Mouse (Mus musculus): ENCODE measurements around the gene Kif11. TPM values are rescaled to one million over a fixed set of nuclear protein-coding genes. Genes with fewer than 3 reads are reported as not detected.

Gene Kif11
- polyA plus RNA-seq, 1 experiment from 2014 or later, result 54.7 TPM

DNA sequence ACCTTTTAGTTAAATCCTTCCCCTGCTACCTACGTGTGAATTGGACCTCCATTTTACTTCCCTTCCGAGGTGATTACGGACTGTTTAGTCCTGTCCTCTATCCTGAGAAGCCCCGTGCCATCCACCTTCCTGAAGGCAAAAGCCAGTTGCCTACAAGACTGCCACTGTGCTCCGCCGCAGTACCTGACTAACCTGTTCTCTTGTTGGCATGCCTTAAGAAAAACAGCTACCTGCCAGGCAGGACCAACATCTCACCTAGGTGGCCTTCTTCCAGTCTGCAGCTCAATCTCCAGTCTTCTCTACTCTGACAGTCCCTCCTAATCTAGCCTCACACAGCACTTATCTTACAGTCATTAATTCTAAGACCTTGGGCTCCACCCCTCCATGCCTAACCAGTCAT lies 22.9 kb upstream of the Kif11 start:
- WGBS, result 92% methylated on average over 6 of the region's 6 CpGs
- peaks cover 7% of the 10 kb centered on the region for H3K4me1 ChIP-seq
- H3K27me3 ChIP-seq (ENCODE audit: insufficient read depth, poor library complexity, severe bottlenecking), result no peaks in the 10 kb centered on the region
- H3K4me3 ChIP-seq, result no peak overlapping the region
- no peak for DNase-seq (ENCODE audit: low spot score)
- H3K36me3 ChIP-seq, result peaks cover 15% of the 10 kb centered on the region
- H3K9me3 ChIP-seq, result no peaks in the 10 kb centered on the region
- no peak overlapping the region for H3K27ac ChIP-seq

DNA sequence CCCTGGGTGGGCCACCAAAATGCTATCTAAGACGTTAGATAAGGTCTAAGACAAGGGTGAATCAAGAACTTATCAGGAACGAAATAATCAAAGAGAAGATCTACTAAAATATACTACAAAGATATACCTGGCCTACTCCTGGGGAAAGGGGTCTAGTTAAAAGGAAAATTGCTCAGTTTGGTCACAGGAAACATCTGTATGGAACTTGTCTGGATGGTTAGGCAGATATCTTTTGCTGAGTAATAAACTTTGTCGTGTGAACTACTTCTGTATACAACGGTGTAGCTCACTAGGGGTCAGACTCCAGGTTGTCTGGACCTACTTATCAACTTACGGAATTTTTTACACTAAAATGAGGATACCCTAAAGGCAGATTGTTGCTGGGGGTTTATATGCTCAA lies 16.2 kb upstream of the Kif11 start:
- no peak overlapping the region for H3K27ac ChIP-seq
- H3K36me3 ChIP-seq, result no peaks in the 10 kb centered on the region
- no peak overlapping the region for H3K4me3 ChIP-seq
- no peaks in the 10 kb centered on the region for H3K27me3 ChIP-seq (ENCODE audit: insufficient read depth, poor library complexity, severe bottlenecking)
- H3K4me1 ChIP-seq, result no peaks in the 10 kb centered on the region
- 47% methylated on average over 5 of the region's 5 CpGs for WGBS
- no peaks in the 10 kb centered on the region for H3K9me3 ChIP-seq
- DNase-seq (ENCODE audit: low spot score), result no peak

DNA sequence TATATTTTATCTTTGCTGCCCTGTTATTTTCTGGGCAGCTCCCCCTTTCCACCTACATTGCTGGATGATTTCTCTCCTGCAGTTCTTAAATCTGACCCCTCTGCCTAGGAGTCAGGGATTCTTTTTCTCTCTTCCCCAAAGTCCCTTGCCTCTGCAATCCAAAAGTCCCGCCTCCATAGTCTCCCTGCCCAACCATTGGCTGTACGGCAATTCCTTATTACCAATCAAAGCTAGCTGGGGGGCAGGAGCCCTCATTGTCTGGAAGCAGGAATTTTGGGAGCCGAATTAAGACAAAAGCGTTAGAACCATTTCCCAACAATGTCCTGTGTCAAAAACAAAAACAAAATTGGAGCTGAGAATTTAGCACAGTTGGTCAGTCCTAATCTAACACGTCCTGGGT lies 13.7 kb upstream of the Kif11 start:
- Histone ChIP-seq H3K27ac (no peak overlapping the region), H3K4me3 (no peak overlapping the region), H3K9me3 (no peaks in the 10 kb centered on the region), H3K4me1 (no peaks in the 10 kb centered on the region), H3K27me3 (ENCODE audit: insufficient read depth, poor library complexity, severe bottlenecking) (no peaks in the 10 kb centered on the region), H3K36me3 (no peaks in the 10 kb centered on the region)
- 28% methylated on average over 5 of the region's 5 CpGs for WGBS
- DNase-seq (ENCODE audit: low spot score), result no peak

DNA sequence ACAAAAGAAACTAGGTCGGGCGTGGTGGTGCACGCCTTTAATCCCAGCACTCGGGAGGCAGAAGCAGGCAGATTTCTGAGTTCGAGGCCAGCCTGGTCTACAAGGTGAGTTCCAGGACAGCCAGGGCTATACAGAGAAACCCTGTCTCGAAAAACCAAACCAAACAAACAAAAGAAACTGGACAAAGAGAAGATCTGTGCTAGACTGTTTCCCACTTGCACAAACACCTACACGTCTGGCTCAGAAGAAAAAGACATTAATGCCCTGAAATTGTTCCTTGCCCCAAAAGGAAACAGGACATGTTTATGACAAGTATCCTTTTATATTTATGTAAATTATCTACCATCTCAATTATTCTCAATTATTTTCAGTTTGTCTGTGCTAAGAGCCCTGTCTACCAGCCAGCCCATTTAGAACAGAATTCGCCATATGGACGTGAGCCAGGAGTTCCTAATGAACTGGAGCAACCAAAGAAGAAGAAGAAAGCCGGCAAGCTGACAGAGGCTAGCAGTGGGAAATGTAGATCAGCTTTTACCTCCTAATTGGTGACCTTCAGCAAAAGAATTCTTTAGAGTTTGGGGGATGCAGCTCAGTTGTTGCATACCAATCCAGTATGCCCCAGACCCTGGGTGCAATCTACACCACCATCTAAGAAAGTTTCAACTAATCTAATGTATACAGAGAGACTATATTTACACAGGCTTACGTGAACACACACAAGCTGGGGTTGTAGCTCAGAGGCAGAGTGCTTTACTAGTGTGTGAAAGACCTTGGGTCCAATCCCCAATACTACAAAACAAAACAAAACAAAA lies 12.9 kb upstream of the Kif11 start:
- Histone ChIP-seq H3K9me3 (no peaks in the 10 kb centered on the region), H3K4me1 (no peaks in the 10 kb centered on the region), H3K4me3 (no peak overlapping the region), H3K36me3 (no peaks in the 10 kb centered on the region), H3K27me3 (ENCODE audit: insufficient read depth, poor library complexity, severe bottlenecking) (no peaks in the 10 kb centered on the region), H3K27ac (no peak overlapping the region)
- 83% methylated on average over 11 of the region's 11 CpGs for WGBS
- no peak for DNase-seq (ENCODE audit: low spot score)

DNA sequence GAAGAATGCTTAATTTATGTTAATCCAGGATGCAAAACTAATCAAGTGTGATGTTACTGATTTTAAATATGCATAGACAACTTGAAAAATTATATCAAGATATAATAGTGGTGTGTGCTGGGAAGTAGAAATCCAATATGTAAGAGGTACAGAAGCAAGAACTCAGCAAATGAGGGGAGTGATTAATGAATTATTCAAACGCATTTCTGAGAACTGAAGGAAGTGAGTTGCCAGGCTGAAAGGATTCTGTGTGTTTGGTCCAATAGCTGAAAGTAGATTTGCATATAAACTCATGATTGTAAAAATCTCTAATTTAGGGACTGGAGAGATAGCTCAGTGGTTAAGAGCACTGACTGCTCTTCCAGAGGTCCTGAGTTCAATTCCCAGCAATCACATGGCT lies 7.2 kb upstream of the Kif11 start:
- Histone ChIP-seq H3K9me3 (no peaks in the 10 kb centered on the region), H3K4me3 (no peak overlapping the region), H3K36me3 (no peaks in the 10 kb centered on the region), H3K27me3 (ENCODE audit: insufficient read depth, poor library complexity, severe bottlenecking) (no peaks in the 10 kb centered on the region), H3K27ac (no peak overlapping the region), H3K4me1 (no peaks in the 10 kb centered on the region)
- DNase-seq (ENCODE audit: low spot score), result no peak
- WGBS, result 61% methylated on average over 1 of the region's 1 CpGs

DNA sequence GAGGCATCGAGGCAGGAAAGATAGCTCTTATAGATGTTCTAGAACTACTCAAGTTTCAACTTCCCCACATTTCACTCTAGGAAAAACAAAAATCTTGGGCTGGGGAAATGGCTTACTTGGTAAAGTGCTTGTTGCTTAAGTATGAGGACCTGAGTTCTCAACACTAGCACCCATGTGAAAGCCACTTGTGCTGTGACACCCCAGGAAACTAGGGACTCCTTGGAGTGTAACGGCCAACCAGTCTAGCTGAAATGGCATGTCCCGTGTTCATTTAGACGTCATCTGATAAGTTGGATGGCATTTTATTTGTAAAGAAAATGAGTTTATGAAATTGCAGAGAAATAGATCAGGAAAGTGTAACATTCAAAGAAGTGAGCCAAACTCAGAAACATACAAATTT lies 6.3 kb upstream of the Kif11 start:
- Histone ChIP-seq H3K27me3 (ENCODE audit: insufficient read depth, poor library complexity, severe bottlenecking) (no peaks in the 10 kb centered on the region), H3K27ac (no peak overlapping the region), H3K4me1 (no peaks in the 10 kb centered on the region), H3K36me3 (no peaks in the 10 kb centered on the region), H3K9me3 (no peaks in the 10 kb centered on the region), H3K4me3 (no peak overlapping the region)
- no peak for DNase-seq (ENCODE audit: low spot score)
- 79% methylated on average over 4 of the region's 4 CpGs for WGBS

DNA sequence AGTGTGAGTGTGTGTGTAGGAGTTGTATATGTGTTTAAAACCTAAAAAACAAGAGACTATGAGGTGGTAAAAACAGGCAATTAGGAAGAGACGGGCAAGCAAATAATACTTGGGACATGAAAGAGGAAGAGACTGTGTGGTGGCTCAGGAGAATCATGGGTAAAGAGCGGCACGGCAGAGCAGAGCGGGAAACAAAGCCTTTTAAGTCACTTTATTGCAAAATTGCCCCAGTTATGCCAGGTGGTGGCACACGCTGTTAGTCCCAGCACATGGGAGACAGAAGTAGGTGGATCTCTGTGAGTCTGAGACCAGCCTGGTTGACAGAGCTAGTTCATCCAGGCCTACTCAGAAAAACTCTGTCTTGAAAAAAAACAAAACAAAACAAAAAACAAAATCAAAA lies 5.8 kb upstream of the Kif11 start:
- no peaks in the 10 kb centered on the region for H3K4me1 ChIP-seq
- no peak overlapping the region for H3K4me3 ChIP-seq
- H3K36me3 ChIP-seq, result no peaks in the 10 kb centered on the region
- H3K9me3 ChIP-seq, result no peaks in the 10 kb centered on the region
- 89% methylated on average over 5 of the region's 5 CpGs for WGBS
- H3K27ac ChIP-seq, result no peak overlapping the region
- H3K27me3 ChIP-seq (ENCODE audit: insufficient read depth, poor library complexity, severe bottlenecking), result no peaks in the 10 kb centered on the region
- no peak for DNase-seq (ENCODE audit: low spot score)

DNA sequence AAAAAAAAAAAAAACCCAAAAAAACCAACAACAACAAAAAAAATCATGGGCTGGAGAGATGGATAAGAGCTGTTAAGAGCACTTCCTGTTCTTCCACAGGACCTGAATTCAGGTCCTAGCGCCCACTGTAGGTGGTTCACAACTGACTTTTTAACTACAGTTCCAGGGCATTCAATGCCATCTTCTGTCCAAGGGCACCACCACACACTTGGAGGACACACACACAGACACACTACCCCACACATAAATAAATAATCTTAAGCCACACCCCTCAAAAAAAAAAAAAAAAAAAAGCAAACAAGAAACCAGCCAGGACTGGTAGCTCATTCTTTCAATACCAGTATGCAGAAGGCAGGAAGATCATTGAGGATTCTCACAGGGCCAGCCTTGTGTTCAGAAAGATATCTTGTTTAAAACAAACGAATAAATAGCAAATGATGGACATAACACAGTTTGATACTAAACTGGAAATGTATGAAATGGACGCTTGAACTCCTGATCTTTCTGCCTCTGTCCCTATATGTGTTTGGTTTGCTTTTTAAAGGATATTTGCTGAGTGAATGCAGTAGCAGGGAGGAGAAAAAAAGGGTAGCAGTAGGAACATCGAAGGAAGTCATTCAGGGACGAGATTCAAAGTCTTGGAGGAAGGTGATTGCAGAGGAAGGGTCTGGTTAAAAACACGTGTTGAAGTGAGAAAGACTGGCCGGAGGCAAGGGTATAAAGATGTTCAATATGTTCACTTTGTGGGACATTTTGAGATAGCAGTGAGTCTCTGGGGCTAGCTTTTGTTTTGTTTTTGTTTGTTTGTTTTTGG lies 1.1 kb upstream of the Kif11 start:
- peak; percentile 73 for DNase-seq (ENCODE audit: low spot score)
- H3K27ac ChIP-seq, result peak overlapping the region; percentile 98
- H3K36me3 ChIP-seq, result 0 out of 2 replicates have a peak, but pooled peaks cover 3% of the 10 kb centered on the region
- H3K4me1 ChIP-seq, result peaks cover 8% of the 10 kb centered on the region
- no peaks in the 10 kb centered on the region for H3K27me3 ChIP-seq (ENCODE audit: insufficient read depth, poor library complexity, severe bottlenecking)
- H3K9me3 ChIP-seq, result no peaks in the 10 kb centered on the region
- H3K4me3 ChIP-seq, result peak overlapping the region; percentile 98
- 20% methylated on average over 7 of the region's 7 CpGs for WGBS

DNA sequence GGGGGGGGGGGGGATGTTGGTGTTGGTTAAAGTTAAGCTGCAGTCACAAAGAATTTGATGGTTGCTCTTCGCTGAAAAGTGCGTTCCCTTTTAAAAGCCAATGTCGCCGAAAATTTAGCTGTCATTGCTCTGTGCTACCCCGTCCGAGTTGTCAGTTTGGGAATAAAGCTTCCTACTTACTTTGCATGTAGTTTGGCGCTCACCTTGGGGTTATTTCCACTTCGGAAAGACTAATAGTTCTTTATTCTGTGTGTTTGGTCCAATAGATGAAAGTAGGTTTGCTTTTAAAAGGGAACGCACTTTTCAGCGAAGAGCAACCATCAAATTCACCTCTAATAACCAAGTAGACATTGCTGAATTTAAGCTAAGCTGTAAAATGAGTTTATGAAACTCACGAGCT lies 638 bp downstream of the Kif11 start:
- Histone ChIP-seq H3K36me3 (0 out of 2 replicates have a peak, but pooled peaks cover 3% of the 10 kb centered on the region), H3K4me3 (peak overlapping the region; percentile 98), H3K9me3 (no peaks in the 10 kb centered on the region), H3K4me1 (peaks cover 10% of the 10 kb centered on the region), H3K27me3 (ENCODE audit: insufficient read depth, poor library complexity, severe bottlenecking) (no peaks in the 10 kb centered on the region), H3K27ac (peak overlapping the region; percentile 98)
- WGBS, result 1% methylated on average over 11 of the region's 11 CpGs
- DNase-seq (ENCODE audit: low spot score), result no peak

DNA sequence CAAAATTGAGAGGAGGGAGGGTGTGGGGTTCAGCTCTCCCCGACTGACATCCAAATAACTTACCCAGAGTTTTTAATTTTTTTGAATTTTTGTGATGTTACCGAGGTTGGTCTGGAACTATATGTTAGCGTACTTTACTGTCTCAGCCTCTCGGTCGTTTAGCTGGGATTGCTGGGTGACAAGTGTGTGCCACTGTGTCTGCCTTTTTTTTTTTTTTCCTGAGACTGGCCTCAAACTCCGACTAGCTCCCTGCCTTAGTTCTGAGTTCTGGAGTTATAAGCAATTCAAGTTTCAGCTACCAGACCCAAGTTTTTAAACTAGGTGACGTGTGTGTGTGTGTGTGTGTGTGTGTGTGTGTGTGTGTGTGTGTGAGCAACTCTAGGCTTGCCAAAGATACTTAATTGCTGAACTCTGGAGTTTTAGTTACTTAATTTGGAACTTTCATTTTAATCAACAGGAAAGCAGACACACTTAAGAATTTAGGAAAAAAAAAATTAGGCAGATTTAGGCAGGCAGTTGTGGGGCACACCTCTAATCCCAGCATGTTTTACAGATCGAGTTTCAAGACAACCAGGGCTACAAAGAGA lies 1.3 kb downstream of the Kif11 start:
- Histone ChIP-seq H3K27me3 (ENCODE audit: insufficient read depth, poor library complexity, severe bottlenecking) (no peaks in the 10 kb centered on the region), H3K36me3 (0 out of 2 replicates have a peak, but pooled peaks cover 3% of the 10 kb centered on the region), H3K27ac (peak overlapping the region; percentile 98; the same call in 1 of the 2 replicates), H3K4me1 (peaks cover 10% of the 10 kb centered on the region), H3K4me3 (peak overlapping the region; percentile 98), H3K9me3 (no peaks in the 10 kb centered on the region)
- DNase-seq (ENCODE audit: low spot score), result no peak
- WGBS, result 25% methylated on average over 8 of the region's 8 CpGs

DNA sequence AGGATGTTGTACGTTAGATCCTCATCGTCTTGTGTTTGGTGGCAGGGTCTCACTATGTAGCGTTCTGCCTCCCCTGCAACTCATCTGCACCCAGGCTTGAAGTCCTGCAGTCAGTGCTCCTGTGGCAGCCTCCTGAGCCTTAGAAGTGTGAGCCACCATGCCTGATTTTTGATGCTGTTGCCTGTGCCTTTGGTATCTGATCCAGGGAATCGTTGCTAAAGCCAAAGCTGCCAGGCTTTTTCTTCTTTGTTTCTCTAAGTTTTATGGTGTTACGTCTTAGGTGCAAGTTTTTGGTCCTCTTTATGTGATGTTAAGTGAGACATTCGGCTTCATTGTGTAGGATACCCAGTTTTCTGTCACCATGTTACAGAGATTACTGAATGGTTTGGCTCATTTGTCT lies 2.6 kb downstream of the Kif11 start:
- WGBS, result 89% methylated on average over 6 of the region's 6 CpGs
- Histone ChIP-seq H3K4me1 (peaks cover 10% of the 10 kb centered on the region), H3K9me3 (no peaks in the 10 kb centered on the region)

DNA sequence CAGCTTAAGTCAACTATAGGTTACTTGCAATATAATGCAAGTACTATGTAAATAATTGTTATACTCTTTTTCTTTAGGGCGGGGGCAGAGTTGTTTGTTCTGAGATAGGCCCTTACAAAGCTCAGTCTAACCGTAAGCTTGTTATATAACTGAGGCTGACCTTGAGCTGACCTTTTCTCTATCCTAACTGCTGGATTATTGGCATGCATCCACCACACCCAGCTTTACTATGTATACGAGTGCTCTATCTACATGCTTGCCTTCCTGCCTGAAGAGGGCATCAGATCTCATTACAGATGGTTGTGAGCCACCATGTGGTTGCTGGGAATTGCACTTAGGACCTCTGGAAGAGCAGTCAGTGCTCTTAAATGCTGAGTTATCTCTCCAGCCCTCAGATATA lies 9.9 kb downstream of the Kif11 start:
- Histone ChIP-seq H3K36me3 (peaks cover 62% of the 10 kb centered on the region), H3K4me1 (no peaks in the 10 kb centered on the region), H3K27me3 (ENCODE audit: insufficient read depth, poor library complexity, severe bottlenecking) (no peaks in the 10 kb centered on the region), H3K27ac (no peak overlapping the region), H3K4me3 (no peak overlapping the region), H3K9me3 (no peaks in the 10 kb centered on the region)
- DNase-seq (ENCODE audit: low spot score), result no peak
- WGBS, result 80% methylated on average over 3 of the region's 3 CpGs

More for the DNA sequence above, 2.6 kb downstream of the Kif11 start:
- Histone ChIP-seq H3K27me3 (ENCODE audit: insufficient read depth, poor library complexity, severe bottlenecking) (no peaks in the 10 kb centered on the region), H3K36me3 (0 out of 2 replicates have a peak, but pooled peaks cover 3% of the 10 kb centered on the region), H3K27ac (no peak overlapping the region), H3K4me3 (no peak overlapping the region)
- no peak for DNase-seq (ENCODE audit: low spot score)

DNA sequence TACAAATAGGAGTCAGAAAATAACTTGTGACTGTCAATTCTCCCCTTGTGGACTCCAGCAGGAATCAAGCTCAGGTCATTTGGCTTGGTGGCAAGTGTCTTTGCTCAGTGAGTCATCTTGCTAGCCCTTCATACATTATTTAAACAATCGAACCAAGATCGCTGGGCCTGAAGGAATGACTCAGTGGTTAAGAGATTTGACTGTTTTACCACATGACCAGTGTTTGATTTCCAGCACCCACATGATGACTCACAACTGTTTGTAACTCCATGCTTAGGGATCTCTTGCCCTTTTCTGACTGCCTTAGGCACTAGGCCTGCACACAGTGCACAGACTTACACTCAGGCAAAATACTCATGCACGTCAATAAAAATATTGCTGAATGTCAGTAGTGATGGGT lies 15.7 kb downstream of the Kif11 start:
- no peaks in the 10 kb centered on the region for H3K9me3 ChIP-seq
- H3K4me3 ChIP-seq, result no peak overlapping the region
- H3K27me3 ChIP-seq (ENCODE audit: insufficient read depth, poor library complexity, severe bottlenecking), result no peaks in the 10 kb centered on the region
- H3K36me3 ChIP-seq, result peaks cover 87% of the 10 kb centered on the region
- 93% methylated on average over 3 of the region's 3 CpGs for WGBS
- no peaks in the 10 kb centered on the region for H3K4me1 ChIP-seq
- DNase-seq (ENCODE audit: low spot score), result no peak
- no peak overlapping the region for H3K27ac ChIP-seq

Measured in heart, embryonic 10.5 days (tissue).